Mouse (Mus musculus): Measurements from ENCODE around the gene Plxna1.

Plxna1 gene

DNA sequence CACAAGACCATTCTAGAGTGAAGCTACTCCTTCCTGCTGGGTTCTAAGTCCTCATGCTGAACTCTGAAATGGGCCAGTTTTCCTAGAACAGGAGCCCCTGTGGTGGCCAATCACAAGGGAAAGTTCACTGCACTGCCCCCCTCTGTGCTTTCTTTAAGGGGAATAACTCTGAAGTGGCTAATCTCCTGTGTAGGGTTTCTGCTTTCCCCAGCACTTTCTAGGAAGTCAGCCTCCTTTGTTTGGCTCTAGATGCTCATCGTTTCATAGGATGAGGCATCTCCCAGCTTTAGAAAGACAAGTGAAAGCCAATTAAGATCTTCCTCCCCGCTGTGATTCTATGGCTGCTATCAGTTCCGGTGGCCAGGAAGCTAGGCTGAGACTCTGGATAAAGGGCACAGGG is 18.3 kb upstream of the Plxna1 start:
- 0 out of 2 replicates have a peak, but pooled peaks cover 8% of the 10 kb centered on the region for H3K36me3 ChIP-seq (ENCODE audit: insufficient read depth, low read length)
- H3K27me3 ChIP-seq (ENCODE audit: insufficient read depth, low read length), result peaks cover 21% of the 10 kb centered on the region
- H3K4me1 ChIP-seq (replicated peaks; ENCODE audit: low read depth, low read length), result peaks cover 11% of the 10 kb centered on the region
- H3K4me3 ChIP-seq (replicated peaks; ENCODE audit: low read length), result no peak overlapping the region
- H3K9me3 ChIP-seq (ENCODE audit: low read length), result no peaks in the 10 kb centered on the region
- TF ChIP-seq CTCF (conservative IDR thresholded peaks at IDR 0.05; ENCODE audit: low read length) (no peak), NANOG (IDR thresholded peaks at IDR 0.05; ENCODE audit: borderline replicate concordance, low read length) (peak; percentile 93)

DNA sequence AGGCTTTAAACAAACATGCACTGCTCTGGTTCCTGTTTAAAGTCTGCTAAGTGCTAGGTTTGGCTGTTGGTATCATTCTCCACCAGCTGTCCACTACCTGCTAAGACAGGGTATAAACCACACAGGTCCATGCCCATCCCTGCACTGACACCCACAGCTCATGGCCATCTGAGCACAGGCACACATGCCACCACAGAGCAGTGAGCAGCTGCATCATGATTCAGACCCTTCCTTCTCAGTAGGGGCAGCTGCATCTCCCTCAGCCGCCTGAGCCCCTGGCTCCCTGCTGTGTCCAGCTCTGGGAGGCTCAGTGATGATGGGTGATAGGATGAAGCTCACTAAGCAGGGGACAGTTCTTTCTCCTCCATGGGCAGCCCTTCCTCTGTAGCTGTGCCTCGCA is 15.8 kb upstream of the Plxna1 start:
- Histone ChIP-seq H3K9me3 (ENCODE audit: low read length) (no peaks in the 10 kb centered on the region), H3K36me3 (ENCODE audit: insufficient read depth, low read length) (0 out of 2 replicates have a peak, but pooled peaks cover 8% of the 10 kb centered on the region), H3K27me3 (ENCODE audit: insufficient read depth, low read length) (peaks cover 21% of the 10 kb centered on the region), H3K4me1 (replicated peaks; ENCODE audit: low read depth, low read length) (peaks cover 11% of the 10 kb centered on the region), H3K4me3 (replicated peaks; ENCODE audit: low read length) (no peak overlapping the region)
- TF ChIP-seq NANOG (IDR thresholded peaks at IDR 0.05; ENCODE audit: borderline replicate concordance, low read length) (no peak), POU5F1 (IDR thresholded peaks at IDR 0.05; ENCODE audit: borderline replicate concordance, low read length) (no peak), CTCF (conservative IDR thresholded peaks at IDR 0.05; ENCODE audit: low read length) (no peak)

GRCm38 (mm10) chr6:89368812-89369211 is 6.4 kb upstream of the Plxna1 start:
- TF ChIP-seq NANOG (IDR thresholded peaks at IDR 0.05; ENCODE audit: borderline replicate concordance, low read length), result no peak
- TF ChIP-seq POU5F1 (IDR thresholded peaks at IDR 0.05; ENCODE audit: borderline replicate concordance, low read length), result no peak
- no peak for TF ChIP-seq CTCF (conservative IDR thresholded peaks at IDR 0.05; ENCODE audit: low read length)
- Histone ChIP-seq H3K4me1 (replicated peaks; ENCODE audit: low read depth, low read length) (0 out of 2 replicates have a peak, but pooled peaks cover 5% of the 10 kb centered on the region), H3K27me3 (ENCODE audit: insufficient read depth, low read length) (peaks cover 20% of the 10 kb centered on the region), H3K4me3 (replicated peaks; ENCODE audit: low read length) (no peak overlapping the region), H3K36me3 (ENCODE audit: insufficient read depth, low read length) (no peaks in the 10 kb centered on the region), H3K9me3 (ENCODE audit: low read length) (no peaks in the 10 kb centered on the region)

GRCm38 (mm10) chr6:89364342-89364741 is 1.9 kb upstream of the Plxna1 start:
- H3K27me3 ChIP-seq (ENCODE audit: insufficient read depth, low read length), result peaks cover 39% of the 10 kb centered on the region
- H3K36me3 ChIP-seq (ENCODE audit: insufficient read depth, low read length), result no peaks in the 10 kb centered on the region
- no peaks in the 10 kb centered on the region for H3K9me3 ChIP-seq (ENCODE audit: low read length)
- TF ChIP-seq CTCF (conservative IDR thresholded peaks at IDR 0.05; ENCODE audit: low read length), result no peak
- no peak for TF ChIP-seq NANOG (IDR thresholded peaks at IDR 0.05; ENCODE audit: borderline replicate concordance, low read length)
- no peak for TF ChIP-seq POU5F1 (IDR thresholded peaks at IDR 0.05; ENCODE audit: borderline replicate concordance, low read length)
- H3K4me3 ChIP-seq (replicated peaks; ENCODE audit: low read length), result no peak overlapping the region
- peaks cover 36% of the 10 kb centered on the region for H3K4me1 ChIP-seq (replicated peaks; ENCODE audit: low read depth, low read length)

- H3K27me3 ChIP-seq (ENCODE audit: insufficient read depth, low read length), result peaks cover 39% of the 10 kb centered on the region
- peak overlapping the region; percentile 92 for H3K4me3 ChIP-seq (replicated peaks; ENCODE audit: low read length)
- no peaks in the 10 kb centered on the region for H3K9me3 ChIP-seq (ENCODE audit: low read length)
- TF ChIP-seq NANOG (IDR thresholded peaks at IDR 0.05; ENCODE audit: borderline replicate concordance, low read length), result no peak
- TF ChIP-seq CTCF (conservative IDR thresholded peaks at IDR 0.05; ENCODE audit: low read length), result no peak
- no peak for TF ChIP-seq POU5F1 (IDR thresholded peaks at IDR 0.05; ENCODE audit: borderline replicate concordance, low read length)
- H3K36me3 ChIP-seq (ENCODE audit: insufficient read depth, low read length), result no peaks in the 10 kb centered on the region
- H3K4me1 ChIP-seq (replicated peaks; ENCODE audit: low read depth, low read length), result peaks cover 48% of the 10 kb centered on the region
Observed at GRCm38 (mm10) chr6:89363107-89363451, 659 bp upstream of the Plxna1 start.

DNA sequence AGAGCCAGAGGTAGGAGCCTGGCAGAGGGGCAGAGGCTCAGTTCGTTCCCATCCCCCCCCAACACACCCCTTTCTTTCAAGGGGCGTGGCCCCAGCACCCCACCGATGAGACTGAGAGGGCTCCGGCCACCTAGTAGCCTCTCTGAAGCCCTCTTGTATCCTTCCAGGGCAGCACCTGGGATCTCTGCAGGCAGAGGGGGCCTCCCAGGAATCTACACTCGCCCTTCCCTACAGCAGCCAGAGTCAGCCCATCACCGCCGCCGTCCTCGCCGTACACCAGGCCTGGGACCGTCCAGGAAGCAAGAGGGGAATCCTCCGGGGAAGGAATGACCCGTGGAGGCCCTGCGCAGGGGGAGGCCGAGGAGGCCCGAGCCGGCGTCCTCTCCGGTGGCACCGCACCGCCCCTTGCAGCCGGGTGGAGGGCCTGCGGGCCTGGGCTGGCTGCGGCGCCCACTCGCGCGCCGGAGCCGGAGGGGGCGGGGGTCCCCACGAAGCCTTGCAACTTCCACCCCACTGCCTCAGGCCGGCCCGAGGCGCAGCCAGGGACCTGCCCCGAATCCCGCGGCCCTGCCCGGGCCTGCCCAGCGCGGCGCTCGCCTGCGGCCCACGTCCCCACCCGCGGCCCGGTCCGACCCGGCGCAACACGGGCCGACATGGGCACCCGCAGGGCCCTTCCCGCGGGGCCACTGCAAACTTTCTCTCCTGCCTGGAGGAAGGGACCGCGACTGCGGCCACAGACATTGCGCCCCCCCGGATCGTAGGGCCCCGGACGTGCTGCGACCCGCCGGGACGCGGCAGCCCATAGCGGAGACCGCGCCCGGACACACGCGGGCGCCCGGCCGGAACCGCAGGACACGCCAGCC is 771 bp downstream of the Plxna1 start:
- H3K4me3 ChIP-seq (replicated peaks; ENCODE audit: low read length), result peak overlapping the region; percentile 92
- H3K27me3 ChIP-seq (ENCODE audit: insufficient read depth, low read length), result peaks cover 39% of the 10 kb centered on the region
- no peaks in the 10 kb centered on the region for H3K9me3 ChIP-seq (ENCODE audit: low read length)
- H3K36me3 ChIP-seq (ENCODE audit: insufficient read depth, low read length), result peaks cover 9% of the 10 kb centered on the region
- H3K4me1 ChIP-seq (replicated peaks; ENCODE audit: low read depth, low read length), result peaks cover 63% of the 10 kb centered on the region
- no peak for TF ChIP-seq CTCF (conservative IDR thresholded peaks at IDR 0.05; ENCODE audit: low read length)

DNA sequence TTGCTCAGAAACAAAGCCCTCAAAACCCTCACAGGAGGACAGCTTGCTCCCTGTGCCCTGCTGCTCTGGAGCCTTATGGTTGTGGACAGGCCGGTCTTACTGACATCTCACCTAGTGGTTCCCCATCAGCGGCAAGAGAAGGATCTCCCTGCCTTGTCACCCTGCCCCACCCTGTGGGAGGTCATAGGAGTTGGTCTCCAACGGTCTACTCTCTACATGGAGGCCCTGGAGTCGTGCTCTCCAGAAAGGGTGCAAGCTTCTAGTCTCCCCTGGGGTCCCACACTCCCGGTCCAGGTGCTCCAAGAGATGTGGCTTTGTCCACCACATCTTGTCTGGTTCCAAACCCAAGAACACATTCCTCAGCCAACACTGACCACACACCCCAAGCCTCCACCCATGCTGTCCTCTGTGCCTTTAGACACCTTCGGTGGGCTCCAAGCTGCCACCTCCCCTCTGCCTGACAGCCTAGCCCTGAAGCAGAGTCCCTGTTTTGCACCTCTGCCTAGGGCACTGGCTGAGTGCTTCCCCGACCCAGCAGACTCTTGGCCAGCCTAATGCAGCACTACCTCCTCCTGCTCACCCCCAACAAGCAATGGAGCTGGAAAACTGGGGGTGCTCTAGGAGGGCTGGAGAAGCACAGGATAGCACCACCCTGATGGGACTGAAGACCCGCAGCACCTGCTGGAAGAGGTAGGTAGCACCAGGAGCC is 1.6 kb downstream of the Plxna1 start:
- H3K27me3 ChIP-seq (ENCODE audit: insufficient read depth, low read length), result peaks cover 38% of the 10 kb centered on the region
- no peaks in the 10 kb centered on the region for H3K9me3 ChIP-seq (ENCODE audit: low read length)
- no peak for TF ChIP-seq POU5F1 (IDR thresholded peaks at IDR 0.05; ENCODE audit: borderline replicate concordance, low read length)
- no peak for TF ChIP-seq NANOG (IDR thresholded peaks at IDR 0.05; ENCODE audit: borderline replicate concordance, low read length)
- TF ChIP-seq CTCF (conservative IDR thresholded peaks at IDR 0.05; ENCODE audit: low read length), result no peak
- H3K4me3 ChIP-seq (replicated peaks; ENCODE audit: low read length), result peak overlapping the region; percentile 92
- peaks cover 17% of the 10 kb centered on the region for H3K36me3 ChIP-seq (ENCODE audit: insufficient read depth, low read length)
- H3K4me1 ChIP-seq (replicated peaks; ENCODE audit: low read depth, low read length), result peaks cover 70% of the 10 kb centered on the region

DNA sequence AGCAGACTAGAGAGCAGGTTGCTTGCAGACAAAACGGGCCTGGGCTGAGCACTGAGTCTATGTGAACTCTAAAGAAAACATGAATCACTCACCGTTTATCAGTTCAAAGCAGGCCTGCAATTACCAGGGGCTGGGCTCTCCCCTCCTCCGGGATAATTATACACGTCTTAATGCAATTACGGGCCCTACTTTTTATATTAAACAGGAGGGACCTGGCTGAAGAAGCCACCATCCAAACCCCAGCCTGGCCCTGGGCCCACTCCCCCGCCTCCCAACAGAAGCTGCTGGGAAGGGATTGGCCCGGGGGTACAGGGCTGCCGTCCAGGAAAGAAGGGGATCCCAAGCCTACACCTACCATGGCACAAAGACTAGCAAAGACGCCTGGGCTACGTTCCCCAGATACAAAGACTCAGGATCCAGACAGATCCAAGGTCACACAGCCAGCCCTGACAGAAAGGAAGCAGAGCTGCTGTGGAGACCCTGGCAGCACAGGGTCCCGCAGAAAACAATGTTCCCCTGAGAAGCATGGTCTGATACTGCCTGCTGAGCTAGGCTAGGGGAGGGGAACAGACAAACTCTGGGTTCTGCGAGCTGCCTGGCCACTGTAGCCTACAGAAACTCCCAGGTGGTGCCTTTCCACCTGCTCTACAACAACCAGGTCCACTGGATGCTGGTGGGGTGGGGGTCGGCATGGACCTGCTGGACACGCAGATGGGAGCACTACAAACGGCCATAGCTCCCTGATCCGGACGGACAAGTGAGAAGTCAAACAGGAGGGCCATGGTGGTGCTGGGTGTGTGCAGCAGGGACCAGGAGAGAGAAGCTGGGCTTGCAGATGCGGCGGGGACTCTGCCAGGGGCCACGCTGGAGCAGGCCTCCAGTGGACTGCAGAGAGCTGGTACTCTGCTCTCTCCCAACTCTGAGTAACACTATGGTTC is 2.4 kb downstream of the Plxna1 start:
- 0 out of 2 replicates have a peak overlapping the region, but pooled peaks have one; percentile 5 for H3K4me3 ChIP-seq (replicated peaks; ENCODE audit: low read length)
- H3K27me3 ChIP-seq (ENCODE audit: insufficient read depth, low read length), result peaks cover 33% of the 10 kb centered on the region
- TF ChIP-seq CTCF (conservative IDR thresholded peaks at IDR 0.05; ENCODE audit: low read length) (no peak), NANOG (IDR thresholded peaks at IDR 0.05; ENCODE audit: borderline replicate concordance, low read length) (no peak), POU5F1 (IDR thresholded peaks at IDR 0.05; ENCODE audit: borderline replicate concordance, low read length) (no peak)
- peaks cover 79% of the 10 kb centered on the region for H3K4me1 ChIP-seq (replicated peaks; ENCODE audit: low read depth, low read length)
- H3K9me3 ChIP-seq (ENCODE audit: low read length), result no peaks in the 10 kb centered on the region
- H3K36me3 ChIP-seq (ENCODE audit: insufficient read depth, low read length), result peaks cover 25% of the 10 kb centered on the region
